Mouse (Mus musculus) liver, postnatal 0 days (tissue): Measurements from ENCODE around the gene Rara. TPM values are rescaled to one million over a fixed set of nuclear protein-coding genes. Genes with fewer than 3 reads are reported as not detected.

Experiments used
- ATAC-seq: fragments of 200-750 bp; cut with Nextera tagmentation; 2 replicates; pipeline ENCODE4 v1.8.0; 2017; ENCODE audit warnings: mild to moderate bottlenecking, moderate library complexity
- DNase-seq: peaks from one replicate; pipeline ENCODE4 v3.0.0-alpha.2; 2016
- H3K27ac ChIP-seq: fragments of 300-500 bp; sonication (generic); 2 replicates; pipeline ENCODE4 v1.5.1; 2014; ENCODE audit warnings: antibody characterized with exemption, moderate library complexity, mild to moderate bottlenecking, low read depth
- H3K27me3 ChIP-seq: fragments of 300-500 bp; sonication (generic); 2 replicates; pipeline ENCODE4 v1.6.1; 2014; ENCODE audit warnings: low read length, control low read depth, mixed read lengths; ENCODE audit not compliant: insufficient read depth
- H3K36me3 ChIP-seq: fragments of 300-500 bp; sonication (generic); replicated peaks from 2 replicates; pipeline ENCODE4 v1.6.1; 2014; ENCODE audit warnings: mild to moderate bottlenecking, control low read depth, low read length, moderate library complexity, mixed read lengths; ENCODE audit not compliant: insufficient read depth
- H3K4me1 ChIP-seq: fragments of 300-500 bp; sonication (generic); 2 replicates; pipeline ENCODE4 v1.6.1; 2014; ENCODE audit warnings: antibody characterized with exemption, mild to moderate bottlenecking, control low read depth; ENCODE audit not compliant: insufficient read depth
- H3K4me2 ChIP-seq: fragments of 300-500 bp; sonication (generic); 2 replicates; pipeline ENCODE4 v1.6.1; 2014; ENCODE audit warnings: low read depth, mild to moderate bottlenecking, low read length, moderate library complexity, mixed read lengths
- H3K4me3 ChIP-seq: fragments of 300-500 bp; sonication (generic); 2 replicates; pipeline ENCODE4 v1.5.1; 2014; ENCODE audit warnings: low read depth, low read length
- H3K9ac ChIP-seq: fragments of 300-500 bp; sonication (generic); replicated peaks from 2 replicates; pipeline ENCODE4 v1.6.1; 2014; ENCODE audit warnings: mild to moderate bottlenecking, moderate library complexity
- H3K9me3 ChIP-seq: fragments of 300-500 bp; sonication (generic); 2 replicates; pipeline ENCODE4 v1.6.1; 2016; ENCODE audit warnings: mild to moderate bottlenecking, control low read depth, low read length, mixed read lengths
- CTCF ChIP-seq: sonication (generic); IDR thresholded peaks from 2 replicates; pipeline ENCODE4 v1.5.1; 2016; ENCODE audit warnings: antibody characterized with exemption, low read depth
- EP300 ChIP-seq: IDR thresholded peaks from 2 replicates; pipeline ENCODE4 v1.6.1; 2016; ENCODE audit warnings: antibody characterized with exemption, low read depth, mild to moderate bottlenecking
- WGBS: fragments of 180-500 bp; shearing (Covaris S2); extraction: QIAGEN DNeasy Blood & Tissue Kit; methylation state at CpG from one replicate; pipeline ENCODE4 v1.1.7; 2014; ENCODE audit not compliant: insufficient replicate concordance; 5-methylcytosine and 5-hydroxymethylcytosine counted together
- polyA plus RNA-seq: library from polyadenylated mRNA; unstranded; fragments of >200 nt; fragmentation: Nextera tagmentation; extraction: Ambion mirVana; gene quantifications from 2 replicates; pipeline ENCODE4 v1.2.1, GENCODE M21; 2015

The Rara gene
- polyA plus RNA-seq, 1 experiment from 2014 or later: 5.4 TPM

GRCm38 (mm10) chr11:99006788-99007187 is 79.2 kb downstream of the Rara start:
- 91% methylated on average over 9 of the region's 9 CpGs for WGBS
- TF ChIP-seq EP300 (no peak), CTCF (no peak)
- Histone ChIP-seq H3K36me3 (peaks cover 93% of the 10 kb centered on the region), H3K27me3 (no peaks in the 10 kb centered on the region), H3K27ac (no peak overlapping the region), H3K4me3 (no peak overlapping the region), H3K9ac (no peak overlapping the region), H3K9me3 (no peaks in the 10 kb centered on the region), H3K4me2 (no peak overlapping the region), H3K4me1 (no peaks in the 10 kb centered on the region)
- DNase-seq (no peak), ATAC-seq (no peak)

DNA sequence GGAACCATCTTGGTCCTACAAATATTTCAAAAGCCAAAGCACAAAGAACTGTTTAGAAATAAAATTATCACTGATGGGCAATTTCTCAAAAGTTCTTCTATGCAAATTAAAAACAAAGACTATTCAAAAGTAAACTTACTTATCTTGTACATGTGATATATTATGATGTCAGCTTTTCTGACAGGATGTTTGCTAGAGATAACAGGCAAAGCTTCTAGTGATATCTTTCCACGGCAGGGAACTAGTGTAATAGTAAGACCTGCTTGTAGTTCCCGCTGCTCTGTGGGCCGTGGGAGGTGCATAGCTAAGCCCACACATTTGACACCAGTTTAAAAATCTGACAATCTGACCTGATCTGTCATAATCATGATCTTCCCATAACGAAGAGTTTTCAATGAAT is 82.5 kb downstream of the Rara start:
- DNase-seq (no peak), ATAC-seq (no peak)
- Histone ChIP-seq H3K27ac (no peak overlapping the region), H3K27me3 (no peaks in the 10 kb centered on the region), H3K4me2 (no peak overlapping the region), H3K36me3 (peaks cover 95% of the 10 kb centered on the region), H3K4me3 (no peak overlapping the region), H3K4me1 (no peaks in the 10 kb centered on the region), H3K9ac (no peak overlapping the region), H3K9me3 (no peaks in the 10 kb centered on the region)
- 63% methylated on average over 4 of the region's 4 CpGs for WGBS
- no peak for TF ChIP-seq EP300
- no peak for TF ChIP-seq CTCF

DNA sequence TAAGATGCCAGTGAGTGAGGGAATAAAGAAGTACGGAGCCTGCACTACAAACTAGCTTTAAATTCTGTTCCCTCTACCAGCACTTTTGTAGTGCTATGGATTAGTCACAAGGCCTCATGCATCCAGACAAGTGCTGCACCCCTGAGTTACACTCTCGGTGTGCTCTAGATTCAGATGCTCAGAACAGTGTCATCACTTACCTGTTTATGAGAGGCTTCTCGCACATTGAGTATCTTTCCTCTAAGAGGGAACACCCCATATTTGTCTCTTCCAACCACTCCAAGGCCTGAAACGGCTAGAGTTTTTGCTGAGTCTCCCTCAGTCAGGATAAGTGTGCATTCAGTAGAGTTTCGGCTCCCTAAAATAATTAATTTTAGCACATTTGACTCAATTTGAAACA is 83.1 kb downstream of the Rara start:
- H3K27ac ChIP-seq: no peak overlapping the region
- no peak for DNase-seq
- ATAC-seq: no peak
- H3K9me3 ChIP-seq: no peaks in the 10 kb centered on the region
- peaks cover 95% of the 10 kb centered on the region for H3K36me3 ChIP-seq
- H3K27me3 ChIP-seq: no peaks in the 10 kb centered on the region
- 93% methylated on average over 5 of the region's 5 CpGs for WGBS
- no peak overlapping the region for H3K9ac ChIP-seq
- H3K4me1 ChIP-seq: no peaks in the 10 kb centered on the region
- TF ChIP-seq CTCF: no peak
- no peak for TF ChIP-seq EP300
- H3K4me2 ChIP-seq: no peak overlapping the region
- no peak overlapping the region for H3K4me3 ChIP-seq

DNA sequence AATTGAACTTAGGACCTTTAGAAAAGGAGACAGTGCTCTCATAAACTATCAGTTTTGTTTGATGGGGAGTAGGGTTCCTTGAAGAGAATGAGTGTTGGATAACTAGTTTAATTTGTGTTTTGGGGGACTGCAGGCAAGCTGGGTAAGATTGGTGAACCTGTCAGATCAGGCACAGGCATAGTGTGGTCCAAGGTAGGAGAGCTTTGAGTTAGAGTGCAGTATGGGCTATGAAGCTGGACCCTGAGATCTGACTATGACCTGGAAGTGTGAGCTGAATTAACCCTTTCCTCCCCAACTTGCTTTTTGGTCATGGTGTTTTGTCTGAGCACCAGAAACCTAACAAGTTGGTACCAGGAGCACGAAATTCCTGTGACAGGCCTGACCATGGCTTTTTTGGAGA is 86.2 kb downstream of the Rara start:
- peaks cover 98% of the 10 kb centered on the region for H3K36me3 ChIP-seq
- DNase-seq (no peak), ATAC-seq (no peak)
- no peaks in the 10 kb centered on the region for H3K27me3 ChIP-seq
- H3K9me3 ChIP-seq: no peaks in the 10 kb centered on the region
- TF ChIP-seq CTCF: no peak
- TF ChIP-seq EP300: no peak
- no peaks in the 10 kb centered on the region for H3K4me1 ChIP-seq
- H3K27ac ChIP-seq: no peak overlapping the region
- H3K4me2 ChIP-seq: no peak overlapping the region
- no peak overlapping the region for H3K9ac ChIP-seq
- 96% methylated on average over 1 of the region's 1 CpGs for WGBS
- H3K4me3 ChIP-seq: no peak overlapping the region

- Histone ChIP-seq H3K36me3 (peaks cover 72% of the 10 kb centered on the region), H3K27me3 (no peaks in the 10 kb centered on the region), H3K27ac (no peak overlapping the region), H3K4me1 (peaks cover 5% of the 10 kb centered on the region; the same call in 1 of the 2 replicates), H3K4me2 (no peak overlapping the region), H3K4me3 (no peak overlapping the region), H3K9me3 (no peaks in the 10 kb centered on the region), H3K9ac (no peak overlapping the region)
- TF ChIP-seq CTCF (no peak), EP300 (no peak)
- DNase-seq: no peak
- no peak for ATAC-seq
- 91% methylated on average over 6 of the region's 6 CpGs for WGBS
These were observed 92.2 kb downstream of the Rara start for GRCm38 (mm10) chr11:99019844-99020243.

- H3K4me2 ChIP-seq: peak overlapping the region; percentile 70
- no peak overlapping the region for H3K27ac ChIP-seq
- H3K4me3 ChIP-seq: peak overlapping the region; percentile 81
- no peaks in the 10 kb centered on the region for H3K27me3 ChIP-seq
- ATAC-seq (no peak), DNase-seq (no peak)
- TF ChIP-seq CTCF: no peak
- TF ChIP-seq EP300: no peak
- H3K9me3 ChIP-seq: no peaks in the 10 kb centered on the region
- H3K9ac ChIP-seq: peak overlapping the region; percentile 89
- peaks cover 45% of the 10 kb centered on the region for H3K36me3 ChIP-seq
- peaks cover 5% of the 10 kb centered on the region; the same call in 1 of the 2 replicates for H3K4me1 ChIP-seq
- 69% methylated on average over 5 of the region's 5 CpGs for WGBS
These were observed 94.8 kb downstream of the Rara start for GRCm38 (mm10) chr11:99022384-99022933.

DNA sequence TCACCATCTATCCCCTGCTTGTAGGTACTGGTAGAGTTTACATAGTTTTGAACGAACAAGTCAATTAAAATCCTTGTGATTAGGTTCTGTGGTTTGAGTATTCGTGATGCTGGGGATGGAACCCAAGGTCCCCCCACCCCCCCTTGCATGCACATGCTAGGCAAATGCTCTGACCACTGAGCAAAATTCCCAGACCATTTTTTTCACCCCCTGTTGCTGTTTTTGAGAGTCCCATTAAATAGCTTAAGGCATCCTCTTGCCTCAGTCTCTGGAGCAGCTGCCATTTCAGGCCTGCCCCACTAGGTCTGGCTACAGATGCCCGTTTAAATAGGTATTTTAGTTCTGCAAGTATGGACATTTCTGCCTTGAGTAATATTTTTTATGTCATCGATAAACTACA is 95.5 kb downstream of the Rara start:
- 9% methylated on average over 4 of the region's 4 CpGs for WGBS
- H3K9me3 ChIP-seq: no peaks in the 10 kb centered on the region
- H3K4me2 ChIP-seq: peak overlapping the region; percentile 70
- H3K36me3 ChIP-seq: peaks cover 39% of the 10 kb centered on the region
- no peaks in the 10 kb centered on the region for H3K27me3 ChIP-seq
- peak overlapping the region; percentile 72; the same call in 1 of the 2 replicates for H3K27ac ChIP-seq
- peak overlapping the region; percentile 81 for H3K4me3 ChIP-seq
- TF ChIP-seq CTCF (no peak), EP300 (no peak)
- peaks cover 5% of the 10 kb centered on the region; the same call in 1 of the 2 replicates for H3K4me1 ChIP-seq
- DNase-seq (no peak), ATAC-seq (no peak)
- H3K9ac ChIP-seq: peak overlapping the region; percentile 89
